In genomic region chr8:96277479-96278138, GRCm38 (mm10) we compare ENCODE assay signal across 17 mouse cellular contexts.
DNase-seq lines count a peak whose midpoint lies in the region; ATAC-seq and TF ChIP-seq lines count a peak whose summit lies in the region.
"Had no signal": no experiment of that assay in that cellular context is flagged by ENCODE, and none has a peak within 500 bp of the region (broad histone marks: within the 10 kb centered on the region; RNA-seq: fewer than 3 reads in every experiment).

No protein-coding gene starts in this region.

- 0 out of 2 replicates have a peak overlapping the region, but pooled peaks have one; percentile 17 for H3K27ac ChIP-seq in hindbrain, embryonic 10.5 days
- no peak overlapping the region for H3K27ac ChIP-seq in hindbrain, embryonic 16.5 days (ENCODE audit: low read depth, low read length)
- peak overlapping the region; percentile 51 for H3K27ac ChIP-seq in forebrain, embryonic 13.5 days
- H3K27ac ChIP-seq in hindbrain, embryonic 14.5 days, result 0 out of 2 replicates have a peak overlapping the region, but pooled peaks have one; percentile 26
- peak overlapping the region; percentile 33 for H3K27ac ChIP-seq in midbrain, embryonic 16.5 days (ENCODE audit: low read length)
- H3K27ac ChIP-seq in lung, postnatal 0 days (ENCODE audit: low read length), result no peak overlapping the region
- H3K27ac ChIP-seq: limb, embryonic 10.5 days; macrophage had no signal

- WGBS in hindbrain, embryonic 10.5 days, result 41% methylated on average over 4 of the region's 4 CpGs
- WGBS in hindbrain, embryonic 16.5 days, result 22% methylated on average over 4 of the region's 4 CpGs
- 8% methylated on average over 4 of the region's 4 CpGs for WGBS in forebrain, embryonic 13.5 days
- 13% methylated on average over 4 of the region's 4 CpGs for WGBS in hindbrain, embryonic 14.5 days
- 15% methylated on average over 4 of the region's 4 CpGs for WGBS in midbrain, embryonic 16.5 days
- 44% methylated on average over 4 of the region's 4 CpGs for WGBS in lung, postnatal 0 days

- H3K9ac ChIP-seq in hindbrain, embryonic 16.5 days (ENCODE audit: low read depth, low read length), result no peak overlapping the region
- no peak overlapping the region for H3K9ac ChIP-seq in forebrain, embryonic 13.5 days
- no peak overlapping the region for H3K9ac ChIP-seq in hindbrain, embryonic 14.5 days
- H3K9ac ChIP-seq in midbrain, embryonic 16.5 days (ENCODE audit: low read depth, low read length), result no peak overlapping the region
- no peak overlapping the region for H3K9ac ChIP-seq in lung, postnatal 0 days (replicated peaks; ENCODE audit: low read depth)
- H3K9ac ChIP-seq: lung, embryonic 14.5 days had no signal

- peaks cover 22% of the 10 kb centered on the region for H3K4me1 ChIP-seq in hindbrain, embryonic 10.5 days (replicated peaks)
- no peaks in the 10 kb centered on the region for H3K4me1 ChIP-seq in hindbrain, embryonic 16.5 days (ENCODE audit: control insufficient read depth, insufficient read depth, low read depth, low read length)
- H3K4me1 ChIP-seq in forebrain, embryonic 13.5 days, result peaks cover 23% of the 10 kb centered on the region
- no peaks in the 10 kb centered on the region; the same call in 1 of the 2 replicates for H3K4me1 ChIP-seq in hindbrain, embryonic 14.5 days (replicated peaks; ENCODE audit: control insufficient read depth, insufficient read depth, low read length)
- H3K4me1 ChIP-seq in midbrain, embryonic 16.5 days (ENCODE audit: control insufficient read depth, insufficient read depth, low read length), result peaks cover 9% of the 10 kb centered on the region
- no peaks in the 10 kb centered on the region for H3K4me1 ChIP-seq in lung, postnatal 0 days (ENCODE audit: insufficient read depth, low read depth, low read length)
- H3K4me1 ChIP-seq: limb, embryonic 10.5 days had no signal

- H3K36me3 ChIP-seq in hindbrain, embryonic 10.5 days, result no peaks in the 10 kb centered on the region
- H3K36me3 ChIP-seq in hindbrain, embryonic 16.5 days (ENCODE audit: control insufficient read depth, insufficient read depth, low read length), result no peaks in the 10 kb centered on the region
- H3K36me3 ChIP-seq in forebrain, embryonic 13.5 days (ENCODE audit: poor library complexity, severe bottlenecking), result no peaks in the 10 kb centered on the region
- H3K36me3 ChIP-seq in hindbrain, embryonic 14.5 days (replicated peaks; ENCODE audit: control insufficient read depth, insufficient read depth), result no peaks in the 10 kb centered on the region
- no peaks in the 10 kb centered on the region for H3K36me3 ChIP-seq in midbrain, embryonic 16.5 days (ENCODE audit: control insufficient read depth, insufficient read depth, low read length)
- H3K36me3 ChIP-seq in lung, postnatal 0 days (ENCODE audit: insufficient read depth, low read length), result no peaks in the 10 kb centered on the region
- H3K36me3 ChIP-seq: limb, embryonic 10.5 days had no signal

- no peaks in the 10 kb centered on the region for H3K27me3 ChIP-seq in hindbrain, embryonic 10.5 days (ENCODE audit: insufficient read depth, poor library complexity, severe bottlenecking)
- no peaks in the 10 kb centered on the region for H3K27me3 ChIP-seq in hindbrain, embryonic 16.5 days (replicated peaks; ENCODE audit: control insufficient read depth, insufficient read depth, low read length)
- H3K27me3 ChIP-seq in forebrain, embryonic 13.5 days, result no peaks in the 10 kb centered on the region
- H3K27me3 ChIP-seq in hindbrain, embryonic 14.5 days (ENCODE audit: control insufficient read depth, insufficient read depth, low read length), result no peaks in the 10 kb centered on the region
- H3K27me3 ChIP-seq in midbrain, embryonic 16.5 days (ENCODE audit: control insufficient read depth, insufficient read depth, low read depth, low read length), result no peaks in the 10 kb centered on the region
- no peaks in the 10 kb centered on the region for H3K27me3 ChIP-seq in lung, postnatal 0 days (replicated peaks; ENCODE audit: insufficient read depth, low read length)

- no peak overlapping the region for H3K4me3 ChIP-seq in hindbrain, embryonic 10.5 days
- no peak overlapping the region for H3K4me3 ChIP-seq in hindbrain, embryonic 16.5 days (ENCODE audit: low read length)
- H3K4me3 ChIP-seq in forebrain, embryonic 13.5 days, result no peak overlapping the region
- H3K4me3 ChIP-seq in hindbrain, embryonic 14.5 days (replicated peaks; ENCODE audit: low read length), result no peak overlapping the region
- no peak overlapping the region for H3K4me3 ChIP-seq in midbrain, embryonic 16.5 days (ENCODE audit: low read depth, low read length)
- no peak overlapping the region for H3K4me3 ChIP-seq in lung, postnatal 0 days (ENCODE audit: low read depth, low read length)
- H3K4me3 ChIP-seq: erythroblast, embryonic 14.5 days; limb, embryonic 10.5 days had no signal

- no peak overlapping the region for H3K4me2 ChIP-seq in hindbrain, embryonic 16.5 days (ENCODE audit: low read length)
- H3K4me2 ChIP-seq in forebrain, embryonic 13.5 days, result no peak overlapping the region
- H3K4me2 ChIP-seq in hindbrain, embryonic 14.5 days (replicated peaks), result no peak overlapping the region
- no peak overlapping the region for H3K4me2 ChIP-seq in midbrain, embryonic 16.5 days (ENCODE audit: low read length)
- H3K4me2 ChIP-seq in lung, postnatal 0 days (replicated peaks; ENCODE audit: low read depth, low read length), result no peak overlapping the region
- H3K4me2 ChIP-seq: heart, embryonic 11.5 days; liver, embryonic 11.5 days; lung, embryonic 14.5 days had no signal

- H3K9me3 ChIP-seq in hindbrain, embryonic 10.5 days, result no peaks in the 10 kb centered on the region
- H3K9me3 ChIP-seq in hindbrain, embryonic 16.5 days (ENCODE audit: control insufficient read depth, low read length), result peaks cover 2% of the 10 kb centered on the region; the same call in 1 of the 2 replicates
- no peaks in the 10 kb centered on the region for H3K9me3 ChIP-seq in forebrain, embryonic 13.5 days (replicated peaks)
- H3K9me3 ChIP-seq in hindbrain, embryonic 14.5 days (ENCODE audit: control insufficient read depth, low read length), result 0 out of 2 replicates have a peak, but pooled peaks cover 3% of the 10 kb centered on the region
- H3K9me3 ChIP-seq in midbrain, embryonic 16.5 days (replicated peaks; ENCODE audit: control insufficient read depth, low read length, poor library complexity, severe bottlenecking), result no peaks in the 10 kb centered on the region; the same call in 1 of the 2 replicates
- H3K9me3 ChIP-seq in lung, postnatal 0 days (ENCODE audit: low read length), result no peaks in the 10 kb centered on the region
- H3K9me3 ChIP-seq: limb, embryonic 10.5 days had no signal

- no peak for TF ChIP-seq EP300 in lung, postnatal 0 days (IDR thresholded peaks at IDR 0.05)

- no peak for DNase-seq in hindbrain, embryonic 10.5 days (ENCODE audit: low spot score)
- DNase-seq in hindbrain, embryonic 14.5 days (ENCODE audit: low spot score), result no peak
- DNase-seq in lung, postnatal 0 days (ENCODE audit: low spot score), result no peak
- DNase-seq in kidney, adult 18-20 months, result no peak
- DNase-seq: cerebellum, adult 11 months; cerebellum, postnatal 25 days; lung, embryonic 14.5 days had no signal

- no peak for TF ChIP-seq CTCF in lung, postnatal 0 days (IDR thresholded peaks at IDR 0.05)

- no peak; the same call in 1 of the 2 replicates for ATAC-seq in hindbrain, embryonic 16.5 days
- ATAC-seq in forebrain, embryonic 13.5 days, result peak; percentile 71
- peak; percentile 53; the same call in 1 of the 2 replicates for ATAC-seq in hindbrain, embryonic 14.5 days (ENCODE audit: low FRiP score)
- ATAC-seq in midbrain, embryonic 16.5 days, result peak; percentile 48; the same call in 1 of the 2 replicates
- ATAC-seq in lung, postnatal 0 days, result no peak
- no peak for ATAC-seq in inflammation-experienced regulatory T-cells, adult 6 months
- ATAC-seq: intestine, embryonic 16.5 days had no signal

Comparison
In these comparisons a context has a peak if more than half of its experiments do, and no peak if none do; other contexts are left out.
1. H3K27ac ChIP-seq: peak in hindbrain, embryonic 10.5 days (single experiment), forebrain, embryonic 13.5 days (single experiment), hindbrain, embryonic 14.5 days (single experiment) and midbrain, embryonic 16.5 days (single experiment); none in hindbrain, embryonic 16.5 days (single experiment) and lung, postnatal 0 days (single experiment).
2. ATAC-seq: peak in forebrain, embryonic 13.5 days (single experiment), hindbrain, embryonic 14.5 days (single experiment) and midbrain, embryonic 16.5 days (single experiment); none in hindbrain, embryonic 16.5 days (single experiment), lung, postnatal 0 days (single experiment) and inflammation-experienced regulatory T-cells, adult 6 months (single experiment).